Mouse (Mus musculus): ENCODE data around the gene Dlst. TPM values are rescaled to one million over a fixed set of nuclear protein-coding genes. Genes with fewer than 3 reads are reported as not detected.

The Dlst gene
- polyA plus RNA-seq, 2 experiments = 59.2 to 73.7 TPM

- DNase-seq (ENCODE audit: low read depth in 3 of 3, low spot score in 3 of 3) (no peak), ATAC-seq (ENCODE audit: insufficient read depth) (no peak)
- Histone ChIP-seq H3K36me3 (replicated peaks; ENCODE audit: control insufficient read depth, insufficient read depth, low read depth) (peaks cover 3% of the 10 kb centered on the region; the same call in 1 of the 2 replicates), H3K4me3 (ENCODE audit: insufficient read depth in 1 of 2, low read depth in 2 of 2, low read length in 2 of 2) (no peak overlapping the region), H3K4me2 (ENCODE audit: low read depth) (no peak overlapping the region), H3K27ac (no peak overlapping the region), H3K4me1 (replicated peaks; ENCODE audit: control insufficient read depth in 2 of 2, insufficient read depth in 2 of 2, low read length in 1 of 2) (peaks cover 4 to 15% of the 10 kb centered on the region in 2 experiments; a peak in 2 of 4 replicates), H3K9ac (replicated peaks) (no peak overlapping the region), H3K27me3 (ENCODE audit: control insufficient read depth, insufficient read depth, low read length) (no peaks in the 10 kb centered on the region), H3K9me3 (ENCODE audit: control insufficient read depth, low read length) (no peaks in the 10 kb centered on the region)
- WGBS (ENCODE audit: insufficient replicate concordance) = 88% methylated on average over 12 of the region's 12 CpGs
- TF ChIP-seq EP300 (IDR thresholded peaks at IDR 0.05; ENCODE audit: low read depth) (no peak), CTCF (IDR thresholded peaks at IDR 0.05; ENCODE audit: low read depth) (no peak)
These were observed 22.8 kb upstream of the Dlst start for GRCm38 (mm10) chr12:85087845-85088244.

- no peak overlapping the region for H3K4me3 ChIP-seq (ENCODE audit: insufficient read depth in 1 of 2, low read depth in 2 of 2, low read length in 2 of 2)
- H3K27ac ChIP-seq = no peak overlapping the region
- no peak overlapping the region for H3K9ac ChIP-seq (replicated peaks)
- H3K9me3 ChIP-seq (ENCODE audit: control insufficient read depth, low read length) = no peaks in the 10 kb centered on the region
- H3K4me1 ChIP-seq (replicated peaks; ENCODE audit: control insufficient read depth in 2 of 2, insufficient read depth in 2 of 2, low read length in 1 of 2) = peaks cover 4 to 15% of the 10 kb centered on the region in 2 experiments; a peak in 2 of 4 replicates
- ATAC-seq (ENCODE audit: insufficient read depth) = peak; percentile 72
- no peak overlapping the region for H3K4me2 ChIP-seq (ENCODE audit: low read depth)
- DNase-seq (ENCODE audit: low read depth in 3 of 3, low spot score in 3 of 3) = peak in 1 of 3 experiments; percentile 22
- H3K27me3 ChIP-seq (ENCODE audit: control insufficient read depth, insufficient read depth, low read length) = no peaks in the 10 kb centered on the region
- TF ChIP-seq CTCF (IDR thresholded peaks at IDR 0.05; ENCODE audit: low read depth) (no peak), EP300 (IDR thresholded peaks at IDR 0.05; ENCODE audit: low read depth) (peak; percentile 57; the same call in 1 of the 2 replicates)
- 20% methylated on average over 3 of the region's 3 CpGs for WGBS (ENCODE audit: insufficient replicate concordance)
- H3K36me3 ChIP-seq (replicated peaks; ENCODE audit: control insufficient read depth, insufficient read depth, low read depth) = peaks cover 3% of the 10 kb centered on the region; the same call in 1 of the 2 replicates
These were observed 19.4 kb upstream of the Dlst start for GRCm38 (mm10) chr12:85091190-85091589.

GRCm38 (mm10) chr12:85092214-85092613 lies 18.4 kb upstream of the Dlst start:
- ATAC-seq (ENCODE audit: insufficient read depth) = 0 out of 2 replicates have a peak, but pooled peaks have one; percentile 40
- Histone ChIP-seq H3K36me3 (replicated peaks; ENCODE audit: control insufficient read depth, insufficient read depth, low read depth) (peaks cover 3% of the 10 kb centered on the region; the same call in 1 of the 2 replicates), H3K9ac (replicated peaks) (no peak overlapping the region), H3K9me3 (ENCODE audit: control insufficient read depth, low read length) (no peaks in the 10 kb centered on the region), H3K4me2 (ENCODE audit: low read depth) (no peak overlapping the region), H3K4me1 (replicated peaks; ENCODE audit: control insufficient read depth in 2 of 2, insufficient read depth in 2 of 2, low read length in 1 of 2) (peaks cover 4 to 16% of the 10 kb centered on the region in 2 experiments; a peak in 2 of 4 replicates), H3K27me3 (ENCODE audit: control insufficient read depth, insufficient read depth, low read length) (no peaks in the 10 kb centered on the region), H3K27ac (no peak overlapping the region), H3K4me3 (ENCODE audit: insufficient read depth in 1 of 2, low read depth in 2 of 2, low read length in 2 of 2) (no peak overlapping the region)
- DNase-seq (ENCODE audit: low read depth in 3 of 3, low spot score in 3 of 3) = peak; percentile 54 to 63 (median 61)
- WGBS (ENCODE audit: insufficient replicate concordance) = 3% methylated on average over 3 of the region's 3 CpGs
- TF ChIP-seq CTCF (IDR thresholded peaks at IDR 0.05; ENCODE audit: low read depth) (peak; percentile 84), EP300 (IDR thresholded peaks at IDR 0.05; ENCODE audit: low read depth) (no peak)

GRCm38 (mm10) chr12:85094010-85094409 lies 16.6 kb upstream of the Dlst start:
- no peaks in the 10 kb centered on the region for H3K27me3 ChIP-seq (ENCODE audit: control insufficient read depth, insufficient read depth, low read length)
- no peak overlapping the region for H3K9ac ChIP-seq (replicated peaks)
- no peak for DNase-seq (ENCODE audit: low read depth in 3 of 3, low spot score in 3 of 3)
- H3K4me1 ChIP-seq (replicated peaks; ENCODE audit: control insufficient read depth in 2 of 2, insufficient read depth in 2 of 2, low read length in 1 of 2) = peaks cover 4 to 17% of the 10 kb centered on the region in 2 experiments; a peak in 2 of 4 replicates
- TF ChIP-seq CTCF (IDR thresholded peaks at IDR 0.05; ENCODE audit: low read depth) = no peak
- TF ChIP-seq EP300 (IDR thresholded peaks at IDR 0.05; ENCODE audit: low read depth) = no peak
- no peaks in the 10 kb centered on the region for H3K9me3 ChIP-seq (ENCODE audit: control insufficient read depth, low read length)
- no peak overlapping the region for H3K4me3 ChIP-seq (ENCODE audit: insufficient read depth in 1 of 2, low read depth in 2 of 2, low read length in 2 of 2)
- no peak overlapping the region for H3K4me2 ChIP-seq (ENCODE audit: low read depth)
- H3K36me3 ChIP-seq (replicated peaks; ENCODE audit: control insufficient read depth, insufficient read depth, low read depth) = peaks cover 2% of the 10 kb centered on the region; the same call in 1 of the 2 replicates
- ATAC-seq (ENCODE audit: insufficient read depth) = no peak
- no peak overlapping the region for H3K27ac ChIP-seq
- 26% methylated on average over 14 of the region's 14 CpGs for WGBS (ENCODE audit: insufficient replicate concordance)

GRCm38 (mm10) chr12:85094706-85095105 lies 15.9 kb upstream of the Dlst start:
- ATAC-seq (ENCODE audit: insufficient read depth) = no peak
- no peak for DNase-seq (ENCODE audit: low read depth in 3 of 3, low spot score in 3 of 3)
- Histone ChIP-seq H3K27ac (no peak overlapping the region), H3K4me3 (ENCODE audit: insufficient read depth in 1 of 2, low read depth in 2 of 2, low read length in 2 of 2) (no peak overlapping the region), H3K9ac (replicated peaks) (no peak overlapping the region), H3K4me2 (ENCODE audit: low read depth) (no peak overlapping the region), H3K27me3 (ENCODE audit: control insufficient read depth, insufficient read depth, low read length) (no peaks in the 10 kb centered on the region), H3K9me3 (ENCODE audit: control insufficient read depth, low read length) (no peaks in the 10 kb centered on the region), H3K36me3 (replicated peaks; ENCODE audit: control insufficient read depth, insufficient read depth, low read depth) (no peaks in the 10 kb centered on the region), H3K4me1 (replicated peaks; ENCODE audit: control insufficient read depth in 2 of 2, insufficient read depth in 2 of 2, low read length in 1 of 2) (peaks cover 4 to 17% of the 10 kb centered on the region in 2 experiments; a peak in 2 of 4 replicates)
- TF ChIP-seq EP300 (IDR thresholded peaks at IDR 0.05; ENCODE audit: low read depth) (no peak), CTCF (IDR thresholded peaks at IDR 0.05; ENCODE audit: low read depth) (no peak)
- 73% methylated on average over 10 of the region's 10 CpGs for whole genome bisulfite sequencing (ENCODE audit: insufficient replicate concordance)
